Comparison of ENCODE assay signal across 19 mouse cellular contexts in the genomic region with DNA sequence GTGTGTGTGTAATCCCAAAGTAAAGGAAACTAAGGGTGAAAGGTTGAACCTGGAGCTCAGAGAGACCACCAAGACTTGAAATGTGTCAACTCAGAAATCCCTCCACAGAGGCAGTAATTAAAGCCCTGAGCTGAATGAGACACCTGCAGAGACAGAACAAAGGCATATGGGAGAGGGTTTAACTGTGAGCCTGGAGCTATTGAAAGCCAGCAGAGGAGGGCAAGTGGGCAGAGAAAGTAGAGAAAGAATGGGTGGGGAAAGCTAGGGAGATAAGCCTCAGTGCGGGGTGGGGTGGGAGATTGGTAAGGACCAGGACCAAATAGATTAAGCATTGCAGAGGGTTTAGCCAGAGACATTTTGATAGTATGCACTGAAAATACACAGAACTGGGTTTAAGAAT.
DNase-seq lines count a peak whose midpoint lies in the region; ATAC-seq and TF ChIP-seq lines count a peak whose summit lies in the region.
"Had no signal": no experiment of that assay in that cellular context is flagged by ENCODE, and none has a peak within 500 bp of the region (broad histone marks: within the 10 kb centered on the region; RNA-seq: fewer than 3 reads in every experiment).

No protein-coding gene starts in this region.

- H3K4me2 ChIP-seq in forebrain, embryonic 15.5 days (replicated peaks), result no peak overlapping the region
- no peak overlapping the region for H3K4me2 ChIP-seq in heart, embryonic 16.5 days (ENCODE audit: low read depth, low read length)
- no peak overlapping the region for H3K4me2 ChIP-seq in liver, embryonic 15.5 days
- H3K4me2 ChIP-seq: embryonic facial prominence, embryonic 13.5 days; hindbrain, embryonic 14.5 days; limb, embryonic 13.5 days; midbrain, embryonic 13.5 days had no signal

- ATAC-seq in forebrain, embryonic 15.5 days (replicated peaks), result no peak
- no peak for ATAC-seq in heart, embryonic 16.5 days (replicated peaks; ENCODE audit: extremely low read depth, insufficient read depth, low FRiP score)
- ATAC-seq in liver, embryonic 15.5 days (ENCODE audit: insufficient read depth), result peak; percentile 56; the same call in 1 of the 2 replicates
- ATAC-seq: midbrain, embryonic 13.5 days had no signal

- H3K27ac ChIP-seq in forebrain, embryonic 10.5 days, result peak overlapping the region; percentile 32; the same call in 1 of the 2 replicates
- H3K27ac ChIP-seq in forebrain, embryonic 15.5 days (replicated peaks), result no peak overlapping the region
- H3K27ac ChIP-seq in heart, embryonic 16.5 days (ENCODE audit: low read length), result peak overlapping the region; percentile 42
- no peak overlapping the region for H3K27ac ChIP-seq in ES-E14 (ENCODE audit: insufficient read depth, low read depth, low read length, poor library complexity, severe bottlenecking)
- H3K27ac ChIP-seq in liver, embryonic 15.5 days (replicated peaks), result no peak overlapping the region
- H3K27ac ChIP-seq: embryonic facial prominence, embryonic 13.5 days; hindbrain, embryonic 14.5 days; left cerebral cortex, adult 2 months; limb, embryonic 13.5 days; midbrain, embryonic 13.5 days had no signal

- DNase-seq in forebrain, embryonic 10.5 days (ENCODE audit: extremely low spot score, low spot score), result peak; percentile 56
- DNase-seq in heart, adult 8-10 months (ENCODE audit: low spot score), result no peak
- peak; percentile 25 for DNase-seq in ES-E14 (ENCODE audit: low read depth, low spot score)
- DNase-seq in gastrocnemius, postnatal 25 days, result no peak
- DNase-seq in layer of hippocampus, postnatal 14 days (ENCODE audit: low spot score in 2 of 2), result no peak
- DNase-seq: adrenal gland, postnatal 14 days; cerebellum, postnatal 14 days; kidney, adult 8-10 months; lung, postnatal 10 days; right cerebral cortex, adult 18-20 months; thymus, postnatal 4 days had no signal

- peaks cover 46% of the 10 kb centered on the region for H3K4me1 ChIP-seq in forebrain, embryonic 10.5 days
- peaks cover 26% of the 10 kb centered on the region for H3K4me1 ChIP-seq in forebrain, embryonic 15.5 days
- peaks cover 34% of the 10 kb centered on the region for H3K4me1 ChIP-seq in heart, embryonic 16.5 days (ENCODE audit: control insufficient read depth, insufficient read depth, low read length)
- peaks cover 0 to 6% of the 10 kb centered on the region in 2 experiments; a peak in 1 of 4 replicates for H3K4me1 ChIP-seq in ES-E14 (ENCODE audit: control insufficient read depth in 2 of 2, insufficient read depth in 2 of 2, low read length in 2 of 2, poor library complexity in 1 of 2)
- H3K4me1 ChIP-seq in liver, embryonic 15.5 days (replicated peaks), result peaks cover 10% of the 10 kb centered on the region

- H3K9ac ChIP-seq in forebrain, embryonic 15.5 days (replicated peaks), result no peak overlapping the region
- no peak overlapping the region for H3K9ac ChIP-seq in heart, embryonic 16.5 days (ENCODE audit: low read length)
- no peak overlapping the region for H3K9ac ChIP-seq in ES-E14 (ENCODE audit: insufficient read depth, low read depth, low read length, poor library complexity, severe bottlenecking)
- no peak overlapping the region for H3K9ac ChIP-seq in liver, embryonic 15.5 days
- H3K9ac ChIP-seq: embryonic facial prominence, embryonic 13.5 days; hindbrain, embryonic 14.5 days; limb, embryonic 13.5 days; midbrain, embryonic 13.5 days had no signal

- H3K9me3 ChIP-seq in forebrain, embryonic 10.5 days, result no peaks in the 10 kb centered on the region
- no peaks in the 10 kb centered on the region for H3K9me3 ChIP-seq in forebrain, embryonic 15.5 days
- no peaks in the 10 kb centered on the region for H3K9me3 ChIP-seq in heart, embryonic 16.5 days (replicated peaks; ENCODE audit: control insufficient read depth, low read length)
- H3K9me3 ChIP-seq in ES-E14 (ENCODE audit: control insufficient read depth, insufficient read depth, low read depth, low read length), result no peaks in the 10 kb centered on the region
- no peaks in the 10 kb centered on the region for H3K9me3 ChIP-seq in liver, embryonic 15.5 days (replicated peaks)
- H3K9me3 ChIP-seq: embryonic facial prominence, embryonic 13.5 days; limb, embryonic 13.5 days; midbrain, embryonic 13.5 days had no signal

- H3K4me3 ChIP-seq in forebrain, embryonic 10.5 days, result 0 out of 2 replicates have a peak overlapping the region, but pooled peaks have one; percentile 7
- no peak overlapping the region for H3K4me3 ChIP-seq in forebrain, embryonic 15.5 days
- no peak overlapping the region for H3K4me3 ChIP-seq in heart, embryonic 16.5 days (ENCODE audit: low read length)
- H3K4me3 ChIP-seq in ES-E14 (ENCODE audit: insufficient read depth in 1 of 2, low read depth in 1 of 2, low read length in 2 of 2, poor library complexity in 1 of 2, severe bottlenecking in 1 of 2), result no peak overlapping the region
- no peak overlapping the region for H3K4me3 ChIP-seq in liver, embryonic 15.5 days (replicated peaks)
- H3K4me3 ChIP-seq: embryonic facial prominence, embryonic 13.5 days; left cerebral cortex, adult 2 months; limb, embryonic 13.5 days; midbrain, embryonic 13.5 days had no signal

- peaks cover 75% of the 10 kb centered on the region for H3K27me3 ChIP-seq in forebrain, embryonic 10.5 days (ENCODE audit: poor library complexity, severe bottlenecking)
- no peaks in the 10 kb centered on the region for H3K27me3 ChIP-seq in forebrain, embryonic 15.5 days
- no peaks in the 10 kb centered on the region for H3K27me3 ChIP-seq in heart, embryonic 16.5 days (ENCODE audit: control insufficient read depth, insufficient read depth, low read length)
- no peaks in the 10 kb centered on the region for H3K27me3 ChIP-seq in liver, embryonic 15.5 days
- H3K27me3 ChIP-seq: embryonic facial prominence, embryonic 13.5 days; limb, embryonic 13.5 days had no signal

- no peaks in the 10 kb centered on the region for H3K36me3 ChIP-seq in forebrain, embryonic 10.5 days (replicated peaks)
- H3K36me3 ChIP-seq in forebrain, embryonic 15.5 days, result no peaks in the 10 kb centered on the region
- no peaks in the 10 kb centered on the region for H3K36me3 ChIP-seq in heart, embryonic 16.5 days (ENCODE audit: control insufficient read depth, insufficient read depth)
- H3K36me3 ChIP-seq in ES-E14 (ENCODE audit: control insufficient read depth, insufficient read depth, low read length, poor library complexity, severe bottlenecking), result no peaks in the 10 kb centered on the region
- H3K36me3 ChIP-seq in liver, embryonic 15.5 days (replicated peaks), result no peaks in the 10 kb centered on the region
- H3K36me3 ChIP-seq: embryonic facial prominence, embryonic 13.5 days; limb, embryonic 13.5 days; midbrain, embryonic 13.5 days had no signal

- in situ Hi-C loops in ES-E14 (cut with MboI; ENCODE audit: low sequenced_read_pairs in 2 of 2, unreplicated experiment in 2 of 2), result no loop called here

- WGBS in forebrain, embryonic 10.5 days, result 9% methylated on average over 1 of the region's 1 CpGs
- 4% methylated on average over 1 of the region's 1 CpGs for WGBS in forebrain, embryonic 15.5 days
- 28% methylated on average over 1 of the region's 1 CpGs for WGBS in heart, embryonic 16.5 days
- WGBS in liver, embryonic 15.5 days (ENCODE audit: insufficient replicate concordance), result 15% methylated on average over 1 of the region's 1 CpGs

TF ChIP-seq in ES-E14, 5 proteins besides CTCF, POLR2A, EP300 and RAD21:
- TF ChIP-seq CHD2 (IDR thresholded peaks at IDR 0.05; ENCODE audit: low read depth, low read length) (no peak), MAFK (IDR thresholded peaks at IDR 0.05; ENCODE audit: insufficient read depth, low read depth, low read length) (0 out of 2 replicates have a peak, but pooled peaks have one; percentile 21)

Comparison
In these comparisons a context has a peak if more than half of its experiments do, and no peak if none do; other contexts are left out.
1. H3K27ac ChIP-seq: peak in forebrain, embryonic 10.5 days (single experiment) and heart, embryonic 16.5 days (single experiment); none in forebrain, embryonic 15.5 days (single experiment), ES-E14 (single experiment) and liver, embryonic 15.5 days (single experiment).
2. DNase-seq: peak in forebrain, embryonic 10.5 days (single experiment) and ES-E14 (single experiment); none in heart, adult 8-10 months (single experiment), gastrocnemius, postnatal 25 days (single experiment) and layer of hippocampus, postnatal 14 days (0 of 2).